Mouse (Mus musculus): Measurements from ENCODE around the gene Gripap1. TPM values are rescaled to one million over a fixed set of nuclear protein-coding genes. Genes with fewer than 3 reads are reported as not detected.
A peak's percentile ranks its signal among the peaks of the same experiment; 100 is the strongest.
"Not testable (repeated sequence)": the region's sequence is repeated elsewhere in the genome, so short reads cannot be mapped to it uniquely, and the experiment has no call there.

Gripap1 gene
- polyA plus RNA-seq, 1 experiment from 2014 or later, result 50.4 TPM

DNA sequence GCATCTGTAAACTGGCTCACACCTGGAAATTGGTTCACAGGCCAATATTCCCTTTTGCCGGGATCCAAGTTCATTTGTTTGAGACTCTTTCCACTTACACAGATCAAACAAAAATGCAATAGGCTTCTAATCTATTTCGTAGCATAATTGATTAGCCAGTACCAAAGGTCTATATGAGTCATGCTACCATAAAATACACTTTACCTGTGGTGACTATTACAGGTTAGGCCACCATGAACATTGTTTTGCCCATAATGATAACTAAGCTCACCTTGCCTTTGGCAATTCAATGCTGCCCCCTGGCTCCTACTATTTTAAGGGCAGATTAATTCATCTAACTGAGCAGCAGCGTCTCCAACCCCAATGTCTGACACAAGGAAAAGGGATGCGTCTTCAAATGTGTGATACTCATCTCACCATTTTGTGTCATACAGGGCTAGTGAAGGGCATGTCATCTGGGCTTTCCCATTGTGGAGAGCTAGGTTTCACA lies 6.9 kb upstream of the Gripap1 start:
- 79% methylated on average over 4 of the region's 4 CpGs for WGBS
- Histone ChIP-seq H3K27me3 (no peaks in the 10 kb centered on the region), H3K36me3 (no peaks in the 10 kb centered on the region), H3K9me3 (no peaks in the 10 kb centered on the region), H3K4me1 (no peaks in the 10 kb centered on the region), H3K9ac (no peak overlapping the region), H3K4me2 (replicated peaks) (no peak overlapping the region), H3K4me3 (no peak overlapping the region), H3K27ac (no peak overlapping the region)
- no peak for ATAC-seq (ENCODE audit: insufficient number of reproducible peaks, insufficient read depth, low FRiP score, low TSS enrichment)

DNA sequence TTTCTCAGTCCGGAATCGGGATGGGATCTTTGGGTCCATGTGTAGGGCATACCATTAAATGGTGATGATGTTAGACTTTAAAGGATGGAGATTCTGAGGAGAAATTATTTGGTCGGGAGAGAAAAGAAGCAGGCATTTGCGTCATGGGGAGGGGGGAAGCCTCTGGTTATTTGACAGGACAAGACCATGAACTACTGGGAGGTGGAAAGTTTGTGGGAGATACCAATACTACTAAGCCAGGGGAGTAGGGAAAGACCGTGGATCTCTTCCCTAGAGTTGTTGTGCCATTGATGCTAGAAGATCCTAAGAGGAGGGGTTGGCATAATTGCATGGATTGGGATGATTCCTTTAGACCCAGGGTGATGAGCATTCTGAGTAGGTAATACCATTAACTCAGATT lies 744 bp downstream of the Gripap1 start:
- Histone ChIP-seq H3K27ac (no peak overlapping the region), H3K4me1 (no peaks in the 10 kb centered on the region), H3K4me3 (peak overlapping the region; percentile 48), H3K9ac (peak overlapping the region; percentile 45), H3K36me3 (no peaks in the 10 kb centered on the region), H3K27me3 (no peaks in the 10 kb centered on the region), H3K9me3 (no peaks in the 10 kb centered on the region), H3K4me2 (replicated peaks) (peak overlapping the region; percentile 55)
- WGBS, result 31% methylated on average over 5 of the region's 5 CpGs
- ATAC-seq (ENCODE audit: insufficient number of reproducible peaks, insufficient read depth, low FRiP score, low TSS enrichment), result no peak

DNA sequence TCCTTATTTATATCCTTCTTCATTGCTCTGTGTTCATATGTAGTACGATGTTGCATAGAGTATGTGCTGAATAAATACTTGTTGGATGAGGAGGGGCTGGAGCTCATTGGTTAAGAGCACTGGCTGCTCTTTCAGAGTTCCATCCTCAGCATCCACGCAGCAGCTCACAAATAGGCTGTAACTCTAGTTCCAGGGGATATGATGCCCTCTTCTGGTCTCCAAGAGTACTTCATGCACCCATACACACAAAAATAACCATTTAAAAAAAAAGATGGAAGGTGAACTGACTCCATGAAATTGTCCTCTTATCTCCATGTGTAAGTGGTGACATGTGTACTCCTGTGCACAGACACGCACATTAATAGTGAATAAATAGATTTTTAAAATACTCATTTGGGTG lies 3.8 kb downstream of the Gripap1 start:
- no peak overlapping the region for H3K27ac ChIP-seq

DNA sequence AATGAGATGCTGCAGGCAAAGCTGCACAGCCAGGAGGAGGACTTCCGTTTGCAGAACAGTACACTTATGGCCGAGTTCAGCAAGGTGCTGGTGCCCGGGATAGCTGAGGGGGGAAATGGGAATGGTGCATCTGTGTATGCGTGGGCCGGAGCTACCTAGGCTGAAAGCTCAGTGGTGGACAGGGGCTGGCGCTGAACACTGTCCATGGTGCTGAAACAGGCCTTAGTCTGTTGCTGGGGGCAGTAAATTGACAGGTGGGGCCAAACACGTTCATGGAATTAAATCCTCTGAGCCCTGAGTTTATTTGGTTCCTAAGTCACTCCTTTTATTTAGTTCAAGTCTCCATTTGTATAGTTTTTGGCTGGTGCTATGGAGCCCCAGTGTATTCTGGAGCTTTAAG lies 5.5 kb downstream of the Gripap1 start:
- WGBS, result 23% methylated on average over 7 of the region's 7 CpGs
- H3K4me2 ChIP-seq (replicated peaks), result no peak overlapping the region
- ATAC-seq (ENCODE audit: insufficient number of reproducible peaks, insufficient read depth, low FRiP score, low TSS enrichment), result no peak

More for the DNA sequence above, 3.8 kb downstream of the Gripap1 start:
- Histone ChIP-seq H3K4me1 (no peaks in the 10 kb centered on the region), H3K9me3 (no peaks in the 10 kb centered on the region), H3K4me3 (no peak overlapping the region), H3K9ac (no peak overlapping the region), H3K36me3 (no peaks in the 10 kb centered on the region), H3K4me2 (replicated peaks) (no peak overlapping the region), H3K27me3 (no peaks in the 10 kb centered on the region)
- no peak for ATAC-seq (ENCODE audit: insufficient number of reproducible peaks, insufficient read depth, low FRiP score, low TSS enrichment)
- WGBS, result 48% methylated on average over 3 of the region's 3 CpGs

DNA sequence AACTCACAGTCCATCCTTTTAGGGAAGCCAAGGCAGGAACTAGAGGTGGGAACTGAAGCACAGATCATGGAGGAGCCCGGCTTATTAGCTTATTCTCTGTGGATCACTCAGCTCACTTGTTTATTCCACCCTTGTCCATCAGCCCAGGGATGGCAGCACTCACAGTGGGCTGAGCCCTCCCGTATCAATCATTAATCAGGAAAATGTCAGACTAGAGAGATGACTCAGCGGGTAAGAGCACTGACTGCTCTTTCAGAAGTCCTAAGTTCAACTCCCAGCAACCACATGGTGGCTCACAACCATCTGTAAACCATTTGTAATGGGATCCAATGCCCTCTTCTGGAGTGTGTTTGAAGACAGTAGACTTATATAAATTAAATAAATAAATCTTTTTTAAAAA lies 7.8 kb downstream of the Gripap1 start:
- WGBS, result 82% methylated on average over 3 of the region's 3 CpGs
- H3K4me2 ChIP-seq (replicated peaks), result no peak overlapping the region
- H3K27me3 ChIP-seq, result no peaks in the 10 kb centered on the region
- H3K27ac ChIP-seq, result no peak overlapping the region
- no peak for ATAC-seq (ENCODE audit: insufficient number of reproducible peaks, insufficient read depth, low FRiP score, low TSS enrichment)
- peaks cover 12% of the 10 kb centered on the region; the same call in 1 of the 2 replicates for H3K36me3 ChIP-seq
- no peaks in the 10 kb centered on the region for H3K9me3 ChIP-seq
- no peak overlapping the region for H3K9ac ChIP-seq
- H3K4me3 ChIP-seq, result no peak overlapping the region
- no peaks in the 10 kb centered on the region for H3K4me1 ChIP-seq

More for the DNA sequence above, 5.5 kb downstream of the Gripap1 start:
- Histone ChIP-seq H3K36me3 (peaks cover under 1% of the 10 kb centered on the region; the same call in 1 of the 2 replicates), H3K27me3 (no peaks in the 10 kb centered on the region), H3K27ac (no peak overlapping the region), H3K4me3 (no peak overlapping the region), H3K4me1 (no peaks in the 10 kb centered on the region), H3K9ac (no peak overlapping the region), H3K9me3 (no peaks in the 10 kb centered on the region)

DNA sequence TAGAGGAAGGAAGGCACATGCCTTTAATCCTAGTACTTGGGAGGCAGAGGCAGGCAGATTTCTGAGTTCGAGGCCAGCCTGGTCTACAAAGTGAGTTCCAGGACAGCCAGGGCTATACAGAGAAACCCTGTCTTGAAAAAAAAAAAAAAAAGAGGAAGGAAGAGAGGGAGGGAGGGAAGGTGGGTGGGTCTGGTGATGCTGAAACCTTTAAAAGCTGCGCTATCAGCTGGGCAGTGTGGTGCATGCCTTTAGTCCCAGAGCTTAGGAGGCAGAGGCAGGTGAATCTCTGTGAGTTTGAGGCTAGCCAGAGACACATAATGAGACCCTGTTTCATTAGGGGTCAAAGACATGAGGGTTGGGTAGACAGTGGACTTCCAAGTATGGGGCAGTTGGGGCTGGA lies 12.6 kb downstream of the Gripap1 start:
- H3K4me3 ChIP-seq; H3K27me3 ChIP-seq; H3K9ac ChIP-seq; H3K27ac ChIP-seq; H3K4me2 ChIP-seq (replicated peaks); H3K9me3 ChIP-seq; H3K4me1 ChIP-seq; ATAC-seq (ENCODE audit: insufficient number of reproducible peaks, insufficient read depth, low FRiP score, low TSS enrichment): not testable (repeated sequence)
- peaks cover 18% of the 10 kb centered on the region; the same call in 1 of the 2 replicates for H3K36me3 ChIP-seq
- WGBS, result 85% methylated on average over 2 of the region's 2 CpGs

DNA sequence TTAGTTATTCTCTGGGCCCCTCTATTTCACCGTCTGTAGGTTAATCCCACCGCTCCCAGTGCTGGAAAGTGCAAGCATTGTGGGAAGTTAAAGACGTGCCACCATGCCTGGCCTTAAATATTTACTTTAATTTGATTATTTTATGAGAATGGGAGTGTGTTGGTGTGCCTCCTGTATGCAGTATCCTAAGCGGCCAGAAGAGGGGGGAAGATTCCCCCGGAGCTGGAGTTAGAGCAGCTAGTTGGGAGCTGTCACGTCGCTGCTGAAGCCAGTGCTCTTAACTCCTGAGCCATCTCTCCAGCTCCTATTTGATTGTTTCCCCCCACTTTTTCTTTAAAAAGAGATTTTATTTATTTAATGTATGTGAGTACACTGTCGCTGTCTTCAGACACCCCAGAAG lies 25.5 kb downstream of the Gripap1 start:
- ATAC-seq (ENCODE audit: insufficient number of reproducible peaks, insufficient read depth, low FRiP score, low TSS enrichment), result not testable (repeated sequence)
- WGBS, result 53% methylated on average over 8 of the region's 8 CpGs

DNA sequence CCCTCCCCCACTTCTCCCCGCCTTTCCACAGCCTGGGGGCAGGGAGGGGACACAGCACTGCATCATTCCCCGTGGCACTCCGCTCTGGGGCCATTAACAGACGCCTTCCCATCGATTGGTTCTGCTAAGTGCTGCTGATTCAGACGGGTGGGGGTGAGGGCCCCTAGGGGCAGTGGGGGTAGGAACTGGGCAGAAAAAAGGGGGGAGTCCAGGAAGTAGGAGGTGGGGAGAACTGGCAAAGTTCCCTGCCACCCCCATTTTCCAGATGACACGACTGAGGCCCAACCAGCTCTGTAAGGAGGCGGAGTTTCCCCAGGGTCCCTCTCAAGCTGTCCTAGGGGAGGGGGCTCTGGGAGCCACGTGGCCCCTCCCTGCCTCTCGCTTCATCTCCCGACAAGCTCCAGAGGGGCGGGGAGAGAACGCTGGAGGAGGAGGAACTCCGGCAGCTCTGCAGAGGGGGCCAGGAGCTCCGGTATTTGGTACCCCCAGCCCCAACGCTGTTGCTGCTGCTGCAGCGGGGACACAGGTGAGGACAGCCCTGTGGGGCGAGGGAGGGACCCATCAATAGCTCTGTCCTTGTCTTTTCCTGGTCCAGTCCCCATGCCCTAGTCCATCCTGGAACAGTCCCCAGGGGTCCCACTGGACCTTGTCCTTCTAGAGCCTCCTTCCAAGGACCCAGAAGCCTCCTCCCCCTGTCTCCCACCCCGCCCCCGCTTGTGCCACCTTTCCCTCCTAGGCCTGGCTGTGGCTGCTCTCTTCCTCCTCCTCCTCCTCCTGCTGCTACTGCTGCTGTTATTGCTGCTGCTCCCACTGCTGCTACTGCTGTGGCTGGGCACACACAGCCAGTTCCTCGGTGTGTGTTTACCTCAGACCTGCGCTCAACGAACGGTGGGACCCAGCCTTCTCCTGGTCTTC lies 32.6 kb downstream of the Gripap1 start, which contains the start of gene Kcnd1:
TSS of gene Kcnd1 (plus strand) at position 425 of the 915 bp plus-strand sequence.
- Histone ChIP-seq H3K4me1 (no peaks in the 10 kb centered on the region), H3K4me3 (peak within 1 kb of the TSS; percentile 40), H3K27me3 (no peaks in the 10 kb centered on the region), H3K4me2 (replicated peaks) (peak within 1 kb of the TSS; percentile 56), H3K9ac (peak within 1 kb of the TSS; percentile 19), H3K9me3 (0 out of 2 replicates have a peak, but pooled peaks cover 2% of the 10 kb centered on the region), H3K36me3 (0 out of 2 replicates have a peak, but pooled peaks cover 4% of the 10 kb centered on the region), H3K27ac (no peak within 1 kb of the TSS)
- peak; percentile 47; the same call in 1 of the 2 replicates for ATAC-seq (ENCODE audit: insufficient number of reproducible peaks, insufficient read depth, low FRiP score, low TSS enrichment)
- WGBS, result 22% methylated on average over 20 of the region's 24 CpGs

More for the DNA sequence above, 25.5 kb downstream of the Gripap1 start:
- H3K4me3 ChIP-seq; H3K27me3 ChIP-seq; H3K27ac ChIP-seq; H3K9ac ChIP-seq; H3K9me3 ChIP-seq; H3K4me2 ChIP-seq (replicated peaks); H3K4me1 ChIP-seq: not testable (repeated sequence)
- H3K36me3 ChIP-seq, result peaks cover 20% of the 10 kb centered on the region

DNA sequence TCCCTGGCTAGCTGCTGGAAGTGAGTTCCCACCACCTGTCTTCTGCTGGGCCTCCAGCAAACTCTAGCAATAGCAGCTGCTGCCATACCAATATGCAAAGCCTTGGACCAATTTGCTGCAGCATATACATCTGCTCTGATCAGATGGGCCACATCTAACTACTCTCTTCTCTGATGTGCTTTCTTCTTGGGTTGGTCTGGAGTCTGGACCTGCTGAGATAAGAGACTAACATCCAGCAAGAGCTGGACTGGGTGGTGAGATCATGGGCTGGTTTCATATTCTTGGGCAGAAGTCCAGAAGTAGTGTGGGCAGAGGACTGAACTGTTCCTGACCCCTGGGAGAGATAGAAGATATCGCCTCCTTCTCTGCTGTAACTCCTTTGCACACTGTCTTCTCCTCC lies 47.6 kb downstream of the Gripap1 start:
- ATAC-seq (ENCODE audit: insufficient number of reproducible peaks, insufficient read depth, low FRiP score, low TSS enrichment), result no peak
- WGBS, result 77% methylated on average over 1 of the region's 1 CpGs

DNA sequence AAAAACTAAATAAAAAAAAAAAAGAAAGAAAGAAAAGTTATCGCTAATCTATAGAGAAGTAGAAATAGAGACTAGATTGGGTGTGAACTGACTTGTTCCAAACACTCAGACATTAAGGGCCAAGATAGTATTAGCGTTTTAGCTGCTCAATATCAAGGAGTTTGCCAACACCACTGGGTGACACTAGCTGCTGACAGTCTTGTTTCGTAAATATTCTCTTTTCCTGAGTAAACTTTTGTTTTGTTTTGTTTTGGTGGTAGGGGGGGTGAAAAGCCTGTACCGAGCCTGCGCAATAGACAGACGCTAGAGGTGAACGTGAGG lies 51.2 kb downstream of the Gripap1 start:
- Histone ChIP-seq H3K27me3 (no peaks in the 10 kb centered on the region), H3K4me1 (peaks cover 10% of the 10 kb centered on the region; the same call in 1 of the 2 replicates), H3K4me2 (replicated peaks) (peak overlapping the region; percentile 38), H3K27ac (no peak overlapping the region), H3K36me3 (no peaks in the 10 kb centered on the region), H3K4me3 (peak overlapping the region; percentile 82), H3K9me3 (no peaks in the 10 kb centered on the region), H3K9ac (no peak overlapping the region)
- no peak for ATAC-seq (ENCODE audit: insufficient number of reproducible peaks, insufficient read depth, low FRiP score, low TSS enrichment)
- 14% methylated on average over 7 of the region's 7 CpGs for WGBS

More for the DNA sequence above, 47.6 kb downstream of the Gripap1 start:
- no peaks in the 10 kb centered on the region for H3K9me3 ChIP-seq
- no peaks in the 10 kb centered on the region for H3K36me3 ChIP-seq
- H3K27ac ChIP-seq, result no peak overlapping the region
- H3K4me1 ChIP-seq, result no peaks in the 10 kb centered on the region
- no peak overlapping the region for H3K4me3 ChIP-seq
- H3K4me2 ChIP-seq (replicated peaks), result no peak overlapping the region
- H3K27me3 ChIP-seq, result no peaks in the 10 kb centered on the region
- no peak overlapping the region for H3K9ac ChIP-seq

DNA sequence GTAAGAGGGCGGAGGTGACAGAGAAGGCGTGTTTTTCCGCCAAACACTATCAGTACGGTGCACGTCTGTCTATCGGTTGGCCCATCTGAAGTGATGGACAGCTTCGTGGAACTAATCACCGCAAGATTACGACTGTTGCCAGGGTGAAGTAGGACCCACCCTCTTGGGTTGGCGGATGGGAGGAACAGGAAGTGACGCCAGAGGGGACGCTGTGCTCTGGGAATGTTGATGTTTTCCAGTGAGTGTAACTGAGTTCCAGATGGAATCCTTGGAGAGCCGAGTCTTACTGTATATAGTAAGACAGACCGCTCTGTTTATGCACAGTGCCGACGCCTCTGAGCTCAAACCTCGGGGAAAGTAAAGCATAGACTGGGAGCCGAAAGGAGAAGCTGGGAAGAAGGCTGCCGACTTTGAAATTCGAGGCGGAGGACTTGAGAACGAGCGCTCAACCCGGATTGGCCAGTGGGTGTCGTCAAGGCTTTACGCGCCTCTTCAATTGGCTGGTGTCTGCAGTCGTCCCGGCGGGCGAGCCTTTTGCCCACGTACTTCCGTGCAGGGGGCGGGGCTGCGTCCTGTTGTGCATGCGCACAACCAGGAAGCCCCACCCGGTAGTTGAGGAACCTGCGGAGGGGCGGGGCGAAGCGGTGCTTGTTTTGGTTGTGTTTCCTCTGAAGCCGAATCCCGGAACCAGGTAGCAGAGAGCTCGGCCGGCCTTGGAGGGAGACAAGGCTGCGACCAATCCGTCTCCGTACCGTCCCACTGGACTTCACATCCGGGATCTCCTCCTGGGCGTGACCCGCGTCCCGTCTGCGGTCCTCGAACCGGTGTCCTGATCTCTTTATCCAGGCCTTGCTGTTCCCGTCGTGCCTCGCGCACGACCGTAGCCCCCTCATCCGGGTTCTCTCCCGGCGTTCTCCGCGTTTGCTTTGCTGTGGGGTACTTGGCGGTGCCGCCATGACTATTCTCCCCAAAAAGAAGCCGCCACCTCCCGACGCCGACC lies 51.9 kb downstream of the Gripap1 start, which contains the start of gene Otud5:
TSS of gene Otud5 (plus strand) at position 202 of the 1,000 bp plus-strand sequence.
- Histone ChIP-seq H3K27me3 (no peaks in the 10 kb centered on the region), H3K9ac (peak within 1 kb of the TSS; percentile 88), H3K4me3 (peak within 1 kb of the TSS; percentile 82), H3K36me3 (no peaks in the 10 kb centered on the region), H3K9me3 (no peaks in the 10 kb centered on the region), H3K4me1 (peaks cover 10% of the 10 kb centered on the region; the same call in 1 of the 2 replicates), H3K4me2 (replicated peaks) (peak within 1 kb of the TSS; percentile 62), H3K27ac (peak within 1 kb of the TSS; percentile 89)
- ATAC-seq (ENCODE audit: insufficient number of reproducible peaks, insufficient read depth, low FRiP score, low TSS enrichment), result peak; percentile 97
- WGBS, result 13% methylated on average over 74 of the region's 74 CpGs
